Mouse (Mus musculus) kidney, embryonic 16.5 days (tissue): ENCODE data around the gene Xpr1. TPM values are rescaled to one million over a fixed set of nuclear protein-coding genes. Genes with fewer than 3 reads are reported as not detected.
"Not testable (repeated sequence)": the region's sequence is repeated elsewhere in the genome, so short reads cannot be mapped to it uniquely, and the experiment has no call there.

Experiments
- ATAC-seq: fragments of 200-750 bp; cut with Nextera tagmentation; 2 replicates; pipeline ENCODE4 v1.8.0; 2017; ENCODE audit warnings: moderate TSS enrichment; ENCODE audit not compliant: low FRiP score, low TSS enrichment
- H3K27ac ChIP-seq: fragments of 300-500 bp; sonication (generic); 2 replicates; pipeline ENCODE4 v1.5.1; 2014; ENCODE audit warnings: low read length
- H3K27me3 ChIP-seq: fragments of 300-500 bp; sonication (generic); 2 replicates; pipeline ENCODE4 v1.6.1; 2014; ENCODE audit warnings: low read length, control low read depth, mixed read lengths; ENCODE audit not compliant: insufficient read depth
- H3K36me3 ChIP-seq: fragments of 300-500 bp; sonication (generic); 2 replicates; pipeline ENCODE4 v1.6.1; 2014; ENCODE audit warnings: low read length, control low read depth, mixed read lengths; ENCODE audit not compliant: insufficient read depth
- H3K4me1 ChIP-seq: fragments of 300-500 bp; sonication (generic); 2 replicates; pipeline ENCODE4 v1.6.1; 2014; ENCODE audit warnings: low read length, control low read depth, mixed read lengths; ENCODE audit not compliant: insufficient read depth
- H3K4me2 ChIP-seq: fragments of 300-500 bp; sonication (generic); replicated peaks from 2 replicates; pipeline ENCODE4 v1.6.1; 2014; ENCODE audit warnings: low read depth, low read length
- H3K4me3 ChIP-seq: fragments of 300-500 bp; sonication (generic); 2 replicates; pipeline ENCODE4 v1.5.1; 2014; ENCODE audit warnings: mild to moderate bottlenecking, low read length
- H3K9ac ChIP-seq: fragments of 300-500 bp; sonication (generic); replicated peaks from 2 replicates; pipeline ENCODE4 v1.6.1; 2014; ENCODE audit warnings: low read length
- H3K9me3 ChIP-seq: fragments of 300-500 bp; sonication (generic); 2 replicates; pipeline ENCODE4 v1.6.1; 2016; ENCODE audit warnings: low read length, control low read depth
- WGBS: fragments of 180-500 bp; shearing (Covaris S2); extraction: QIAGEN DNeasy Blood & Tissue Kit; methylation state at CpG from one replicate; pipeline ENCODE4 v1.1.7; 2014; 5-methylcytosine and 5-hydroxymethylcytosine counted together
- polyA plus RNA-seq: library from polyadenylated mRNA; unstranded; fragments of >200 nt; fragmentation: Nextera tagmentation; extraction: Ambion mirVana; gene quantifications from 2 replicates; pipeline ENCODE4 v1.2.1, GENCODE M21; 2015

The Xpr1 gene
- polyA plus RNA-seq, 1 experiment from 2014 or later, result 9.2 TPM

DNA sequence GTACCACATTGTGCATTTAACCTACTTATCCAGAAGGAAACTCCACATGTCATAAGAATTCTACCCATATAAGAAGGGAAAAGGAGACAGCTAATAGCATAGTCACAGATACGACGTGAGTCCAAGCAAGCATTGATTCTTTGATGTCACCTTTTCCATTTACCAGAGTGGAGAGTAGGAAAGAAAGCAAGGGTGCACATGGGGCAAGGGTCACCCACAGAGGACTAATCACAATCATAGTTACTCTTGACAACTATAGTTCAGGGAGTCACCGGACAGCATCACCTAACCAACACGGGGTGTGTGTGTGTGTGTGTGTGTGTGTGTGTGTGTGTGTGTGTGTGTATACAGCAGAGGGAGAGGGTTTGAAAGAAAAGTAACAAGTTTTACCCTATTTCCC, 141.4 kb downstream of the Xpr1 start:
- peaks cover 1% of the 10 kb centered on the region; the same call in 1 of the 2 replicates for H3K4me1 ChIP-seq
- ATAC-seq, result no peak

GRCm38 (mm10) chr1:155274976-155275375, 142.2 kb downstream of the Xpr1 start:
- Histone ChIP-seq H3K27ac (no peak overlapping the region), H3K36me3 (no peaks in the 10 kb centered on the region), H3K9ac (no peak overlapping the region), H3K4me3 (no peak overlapping the region), H3K27me3 (no peaks in the 10 kb centered on the region), H3K9me3 (no peaks in the 10 kb centered on the region), H3K4me2 (no peak overlapping the region), H3K4me1 (no peaks in the 10 kb centered on the region)
- 70% methylated on average over 3 of the region's 3 CpGs for WGBS
- ATAC-seq, result peak; percentile 31; the same call in 1 of the 2 replicates

More for the DNA sequence above, 141.4 kb downstream of the Xpr1 start:
- Histone ChIP-seq H3K9me3 (no peaks in the 10 kb centered on the region), H3K36me3 (no peaks in the 10 kb centered on the region), H3K27ac (no peak overlapping the region), H3K4me2 (no peak overlapping the region), H3K9ac (no peak overlapping the region), H3K4me3 (no peak overlapping the region), H3K27me3 (no peaks in the 10 kb centered on the region)
- WGBS, result 82% methylated on average over 4 of the region's 4 CpGs

DNA sequence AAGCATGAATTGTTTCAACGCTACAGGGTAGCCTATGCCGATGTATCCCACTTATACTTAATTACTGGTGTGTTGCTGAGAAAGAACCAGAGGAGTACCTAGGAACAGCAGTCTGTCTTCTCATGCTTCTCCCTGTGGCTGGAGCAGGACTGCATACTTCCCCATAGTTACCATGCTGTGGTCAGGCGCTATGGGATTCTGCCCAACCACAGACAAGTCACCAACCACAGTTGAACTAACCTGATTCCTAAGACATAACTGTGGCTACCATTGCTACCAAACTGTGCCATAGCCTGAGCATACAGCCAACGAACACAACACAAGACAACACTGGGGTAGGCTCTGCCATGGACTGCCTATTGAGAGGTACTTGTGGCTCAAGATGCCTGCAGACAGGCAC, 144.3 kb downstream of the Xpr1 start:
- WGBS, result 90% methylated on average over 4 of the region's 4 CpGs
- ATAC-seq, result no peak
- Histone ChIP-seq H3K4me1 (no peaks in the 10 kb centered on the region), H3K9ac (no peak overlapping the region), H3K27ac (no peak overlapping the region), H3K4me3 (no peak overlapping the region), H3K9me3 (no peaks in the 10 kb centered on the region), H3K4me2 (no peak overlapping the region), H3K36me3 (no peaks in the 10 kb centered on the region), H3K27me3 (no peaks in the 10 kb centered on the region)

DNA sequence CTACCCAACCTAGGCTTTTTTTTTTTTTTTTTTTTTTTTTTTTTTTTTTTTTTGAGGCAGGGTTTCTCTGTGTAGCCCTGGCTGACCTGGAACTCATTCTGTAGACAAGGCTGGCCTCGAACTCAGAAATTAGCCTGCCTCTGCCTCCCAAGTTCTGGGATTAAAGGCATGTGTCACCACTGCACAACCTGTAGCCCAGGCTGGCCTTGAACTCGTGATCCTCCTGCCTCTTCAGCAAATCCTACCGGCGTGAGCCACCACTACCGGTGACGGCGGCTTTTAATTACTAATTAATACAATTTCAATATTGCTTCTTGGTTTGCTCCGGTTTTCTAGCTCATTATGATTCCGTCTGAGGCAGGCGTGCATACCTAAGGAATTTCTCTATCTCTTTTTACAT, 154.7 kb downstream of the Xpr1 start:
- not testable (repeated sequence) for H3K4me1 ChIP-seq, H3K27me3 ChIP-seq, H3K9me3 ChIP-seq, H3K36me3 ChIP-seq, H3K4me3 ChIP-seq, ATAC-seq, H3K9ac ChIP-seq, H3K4me2 ChIP-seq, H3K27ac ChIP-seq
- WGBS, result 93% methylated on average over 10 of the region's 10 CpGs

- no peaks in the 10 kb centered on the region for H3K36me3 ChIP-seq
- peaks cover 9% of the 10 kb centered on the region for H3K4me1 ChIP-seq
- no peak overlapping the region for H3K27ac ChIP-seq
- no peaks in the 10 kb centered on the region for H3K9me3 ChIP-seq
- ATAC-seq, result no peak
- no peak overlapping the region for H3K9ac ChIP-seq
- H3K27me3 ChIP-seq, result no peaks in the 10 kb centered on the region
- no peak overlapping the region for H3K4me2 ChIP-seq
- WGBS, result 88% methylated on average over 8 of the region's 8 CpGs
- no peak overlapping the region for H3K4me3 ChIP-seq
Measured at GRCm38 (mm10) chr1:155254309-155254708, 162.9 kb downstream of the Xpr1 start.

DNA sequence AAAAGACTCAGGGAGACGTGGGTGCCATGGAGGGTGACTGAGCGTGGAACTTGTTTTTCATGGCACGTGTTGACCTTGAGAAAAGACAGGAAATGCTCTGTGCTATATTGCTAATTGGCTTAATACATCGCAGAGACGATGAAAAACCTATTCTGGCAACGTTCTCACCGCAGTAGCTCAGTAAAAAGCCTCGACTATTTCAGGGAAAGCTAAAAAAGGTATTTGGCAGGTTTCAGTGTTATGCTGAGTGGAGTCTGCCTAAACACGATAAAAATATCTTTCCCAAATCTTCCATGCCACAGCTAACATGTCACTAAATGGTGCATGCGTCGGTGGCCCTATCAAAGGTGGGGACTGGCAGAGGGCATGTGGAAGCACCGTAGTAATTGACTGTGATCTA, 164.1 kb downstream of the Xpr1 start:
- Histone ChIP-seq H3K9me3 (no peaks in the 10 kb centered on the region), H3K27me3 (no peaks in the 10 kb centered on the region), H3K36me3 (no peaks in the 10 kb centered on the region), H3K4me3 (no peak overlapping the region), H3K4me2 (no peak overlapping the region), H3K4me1 (peaks cover 9% of the 10 kb centered on the region), H3K9ac (no peak overlapping the region), H3K27ac (no peak overlapping the region)
- ATAC-seq, result no peak
- 60% methylated on average over 12 of the region's 12 CpGs for WGBS

DNA sequence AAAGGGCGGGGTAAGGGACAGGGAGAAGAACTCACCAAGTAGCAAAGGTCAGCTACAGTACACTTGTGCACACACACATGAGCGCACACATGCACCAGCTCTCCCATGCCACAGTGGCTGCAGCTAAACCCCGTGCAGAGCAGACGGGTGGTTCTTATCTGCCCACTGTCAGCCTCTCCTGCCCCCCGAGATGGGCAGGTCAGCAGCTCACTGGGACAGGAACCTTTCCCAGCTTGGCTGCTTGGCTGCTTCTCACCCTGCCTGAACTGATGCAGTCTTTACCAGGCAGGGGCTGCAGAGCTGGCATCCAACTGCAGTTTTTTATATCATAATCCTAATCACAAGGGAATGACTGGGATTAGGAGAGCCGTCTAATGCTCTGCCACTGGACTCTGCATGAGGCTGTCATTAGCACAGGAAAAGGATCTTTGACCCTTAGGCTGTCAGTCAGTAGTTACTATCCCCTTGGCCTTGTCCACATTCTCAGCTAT, 164.5 kb downstream of the Xpr1 start:
- Histone ChIP-seq H3K27ac (no peak overlapping the region), H3K9ac (no peak overlapping the region), H3K36me3 (no peaks in the 10 kb centered on the region), H3K4me2 (no peak overlapping the region), H3K27me3 (no peaks in the 10 kb centered on the region), H3K4me1 (peaks cover 9% of the 10 kb centered on the region), H3K4me3 (no peak overlapping the region), H3K9me3 (no peaks in the 10 kb centered on the region)
- 23% methylated on average over 6 of the region's 6 CpGs for WGBS
- ATAC-seq, result peak; percentile 47; the same call in 1 of the 2 replicates

DNA sequence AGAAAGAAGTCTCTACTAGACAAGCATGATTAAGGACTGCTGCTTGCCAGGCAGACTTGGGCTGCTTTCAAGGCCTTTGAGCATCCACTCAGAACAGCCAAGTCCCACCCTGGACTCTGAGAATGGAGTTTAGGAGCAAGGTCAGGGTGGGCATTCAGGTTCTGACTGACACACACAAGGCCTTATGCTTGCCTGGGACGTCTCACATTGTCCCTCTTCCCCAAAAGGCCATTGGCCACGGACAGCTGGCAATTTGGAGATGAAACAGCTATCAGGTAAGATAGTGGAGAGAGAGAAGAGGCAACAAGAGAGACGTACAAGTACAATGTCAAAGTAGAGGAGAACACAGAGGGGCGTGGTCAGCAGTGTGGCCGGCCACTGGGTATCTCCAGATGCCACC, 165.6 kb downstream of the Xpr1 start:
- no peak overlapping the region for H3K9ac ChIP-seq
- H3K36me3 ChIP-seq, result no peaks in the 10 kb centered on the region
- H3K4me2 ChIP-seq, result no peak overlapping the region
- no peak for ATAC-seq
- no peaks in the 10 kb centered on the region for H3K9me3 ChIP-seq
- H3K27me3 ChIP-seq, result no peaks in the 10 kb centered on the region
- peaks cover 16% of the 10 kb centered on the region for H3K4me1 ChIP-seq
- H3K4me3 ChIP-seq, result no peak overlapping the region
- H3K27ac ChIP-seq, result no peak overlapping the region
- WGBS, result 81% methylated on average over 5 of the region's 5 CpGs

GRCm38 (mm10) chr1:155250531-155251135, 166.6 kb downstream of the Xpr1 start:
- Histone ChIP-seq H3K9me3 (no peaks in the 10 kb centered on the region), H3K27ac (no peak overlapping the region), H3K27me3 (no peaks in the 10 kb centered on the region), H3K9ac (no peak overlapping the region), H3K4me3 (no peak overlapping the region), H3K4me2 (no peak overlapping the region), H3K4me1 (peaks cover 16% of the 10 kb centered on the region), H3K36me3 (no peaks in the 10 kb centered on the region)
- ATAC-seq, result peak; percentile 17; the same call in 1 of the 2 replicates
- 42% methylated on average over 4 of the region's 4 CpGs for WGBS

- H3K36me3 ChIP-seq, result no peaks in the 10 kb centered on the region
- WGBS, result 36% methylated on average over 5 of the region's 5 CpGs
- no peak overlapping the region; the same call in 1 of the 2 replicates for H3K27ac ChIP-seq
- H3K27me3 ChIP-seq, result no peaks in the 10 kb centered on the region
- H3K4me1 ChIP-seq, result peaks cover 23% of the 10 kb centered on the region
- H3K4me3 ChIP-seq, result no peak overlapping the region
- no peak for ATAC-seq
- no peak overlapping the region for H3K4me2 ChIP-seq
- no peaks in the 10 kb centered on the region for H3K9me3 ChIP-seq
- no peak overlapping the region for H3K9ac ChIP-seq
Measured at GRCm38 (mm10) chr1:155249896-155250295, 167.3 kb downstream of the Xpr1 start.
